Mouse (Mus musculus) neural tube, embryonic 15.5 days (tissue): Measurements from ENCODE around the gene Eya4. TPM values are rescaled to one million over a fixed set of nuclear protein-coding genes. Genes with fewer than 3 reads are reported as not detected.

Experiments used
- ATAC-seq: fragments of 200-750 bp; cut with Nextera tagmentation; 2 replicates; pipeline ENCODE4 v1.8.0; 2017; ENCODE audit warnings: mild to moderate bottlenecking, moderate TSS enrichment, moderate library complexity; ENCODE audit not compliant: low FRiP score
- H3K27ac ChIP-seq: fragments of 300-500 bp; sonication (generic); replicated peaks from 2 replicates; pipeline ENCODE4 v1.5.1; 2015; ENCODE audit warnings: mild to moderate bottlenecking, inconsistent platforms
- H3K27me3 ChIP-seq: fragments of 300-500 bp; sonication (generic); replicated peaks from 2 replicates; pipeline ENCODE4 v1.6.1; 2015; ENCODE audit warnings: inconsistent platforms
- H3K36me3 ChIP-seq: fragments of 300-500 bp; sonication (generic); 2 replicates; pipeline ENCODE4 v1.6.1; 2015; ENCODE audit warnings: inconsistent platforms
- H3K4me1 ChIP-seq: fragments of 300-500 bp; sonication (generic); 2 replicates; pipeline ENCODE4 v1.6.1; 2015; ENCODE audit warnings: inconsistent platforms
- H3K4me2 ChIP-seq: fragments of 300-500 bp; sonication (generic); 2 replicates; pipeline ENCODE4 v1.6.1; 2015; ENCODE audit warnings: inconsistent platforms, mild to moderate bottlenecking, moderate library complexity
- H3K4me3 ChIP-seq: fragments of 300-500 bp; sonication (generic); replicated peaks from 2 replicates; pipeline ENCODE4 v1.5.1; 2015; ENCODE audit warnings: mild to moderate bottlenecking, inconsistent platforms
- H3K9ac ChIP-seq: fragments of 300-500 bp; sonication (generic); replicated peaks from 2 replicates; pipeline ENCODE4 v1.6.1; 2015; ENCODE audit warnings: mild to moderate bottlenecking, inconsistent platforms
- H3K9me3 ChIP-seq: fragments of 300-500 bp; sonication (generic); replicated peaks from 2 replicates; pipeline ENCODE4 v1.6.1; 2016; ENCODE audit warnings: inconsistent platforms
- WGBS: fragments of 180-500 bp; shearing (Covaris S2); methylation state at CpG from one replicate; pipeline ENCODE4 v1.1.7; 2015; ENCODE audit warnings: mixed read lengths; 5-methylcytosine and 5-hydroxymethylcytosine counted together
- polyA plus RNA-seq: library from polyadenylated mRNA; unstranded; fragments of >200 nt; fragmentation: Nextera tagmentation; extraction: Ambion mirVana; gene quantifications from 2 replicates; pipeline ENCODE4 v1.2.1, GENCODE M21; 2015

Eya4 gene
- polyA plus RNA-seq, 1 experiment from 2014 or later = 0.77 TPM

DNA sequence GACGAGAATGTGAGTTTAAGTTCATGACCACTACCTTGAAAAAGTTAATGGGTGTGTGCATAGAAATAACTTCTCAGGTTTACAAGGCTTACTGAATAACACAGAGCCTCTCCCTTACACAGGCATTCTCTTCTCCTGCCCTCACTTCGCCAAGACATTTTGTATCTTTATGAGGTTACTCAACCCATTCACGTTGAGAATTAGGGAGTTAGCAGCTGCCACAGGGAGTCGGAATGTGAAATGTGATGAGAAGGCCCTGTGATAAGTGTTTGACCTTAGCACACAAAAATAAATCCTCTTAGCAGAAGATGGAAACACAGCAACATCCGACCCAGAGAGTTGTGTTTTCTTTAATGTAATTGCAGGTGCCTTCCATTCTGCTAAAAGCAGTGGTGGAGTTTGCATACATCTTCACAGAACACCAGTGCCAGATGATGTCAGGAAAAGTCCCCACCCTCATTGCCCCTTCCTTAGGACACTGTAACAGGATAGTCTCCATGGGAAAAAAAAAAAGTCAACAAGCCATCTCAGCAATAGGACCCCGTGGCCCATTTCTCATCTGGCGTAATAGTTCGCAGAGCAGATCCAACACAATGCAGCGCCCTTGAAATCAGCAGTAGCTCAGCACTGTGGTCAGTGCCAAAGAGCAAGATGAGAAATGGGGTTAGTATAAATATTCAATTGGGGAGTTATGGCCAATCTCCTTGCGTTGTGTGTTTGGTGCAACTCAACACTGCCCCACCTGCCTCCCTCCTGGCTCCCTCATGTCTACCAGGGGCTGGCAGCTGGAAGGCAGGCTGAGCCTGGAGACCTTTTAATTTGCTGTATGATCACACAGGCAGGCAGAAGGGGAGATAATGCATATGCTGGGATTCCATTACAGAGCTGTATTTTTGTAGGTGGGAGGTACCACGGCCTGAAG lies 168.8 kb downstream of the Eya4 start:
- H3K9me3 ChIP-seq = no peaks in the 10 kb centered on the region
- no peak overlapping the region for H3K27ac ChIP-seq
- no peak overlapping the region for H3K9ac ChIP-seq
- no peak overlapping the region for H3K4me3 ChIP-seq
- no peak for ATAC-seq
- 79% methylated on average over 11 of the region's 11 CpGs for WGBS
- H3K36me3 ChIP-seq = no peaks in the 10 kb centered on the region
- H3K4me1 ChIP-seq = no peaks in the 10 kb centered on the region
- H3K27me3 ChIP-seq = no peaks in the 10 kb centered on the region
- no peak overlapping the region for H3K4me2 ChIP-seq

DNA sequence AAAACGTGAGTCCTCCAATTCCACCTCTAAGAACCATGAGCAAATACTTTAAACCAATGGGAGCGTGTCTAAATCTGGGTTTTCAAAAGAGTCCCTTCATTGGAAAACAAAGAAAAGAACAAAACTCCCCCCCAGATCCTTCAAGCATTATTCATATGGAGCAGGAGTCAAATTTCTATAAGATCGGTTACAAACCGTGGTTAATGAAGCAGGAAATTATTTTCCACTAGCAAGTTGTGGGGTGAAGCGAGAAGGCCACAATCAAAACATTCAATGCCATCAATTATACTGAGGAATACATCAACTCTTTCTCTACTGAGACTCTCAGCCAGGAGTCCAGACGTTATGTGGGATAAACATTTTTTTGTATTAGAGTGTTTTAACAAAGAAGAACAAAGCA lies 171.3 kb downstream of the Eya4 start:
- Histone ChIP-seq H3K27me3 (no peaks in the 10 kb centered on the region), H3K9ac (no peak overlapping the region), H3K9me3 (no peaks in the 10 kb centered on the region), H3K36me3 (no peaks in the 10 kb centered on the region), H3K4me1 (no peaks in the 10 kb centered on the region), H3K4me3 (no peak overlapping the region), H3K27ac (no peak overlapping the region), H3K4me2 (no peak overlapping the region)
- WGBS = 16% methylated on average over 6 of the region's 6 CpGs
- no peak for ATAC-seq

DNA sequence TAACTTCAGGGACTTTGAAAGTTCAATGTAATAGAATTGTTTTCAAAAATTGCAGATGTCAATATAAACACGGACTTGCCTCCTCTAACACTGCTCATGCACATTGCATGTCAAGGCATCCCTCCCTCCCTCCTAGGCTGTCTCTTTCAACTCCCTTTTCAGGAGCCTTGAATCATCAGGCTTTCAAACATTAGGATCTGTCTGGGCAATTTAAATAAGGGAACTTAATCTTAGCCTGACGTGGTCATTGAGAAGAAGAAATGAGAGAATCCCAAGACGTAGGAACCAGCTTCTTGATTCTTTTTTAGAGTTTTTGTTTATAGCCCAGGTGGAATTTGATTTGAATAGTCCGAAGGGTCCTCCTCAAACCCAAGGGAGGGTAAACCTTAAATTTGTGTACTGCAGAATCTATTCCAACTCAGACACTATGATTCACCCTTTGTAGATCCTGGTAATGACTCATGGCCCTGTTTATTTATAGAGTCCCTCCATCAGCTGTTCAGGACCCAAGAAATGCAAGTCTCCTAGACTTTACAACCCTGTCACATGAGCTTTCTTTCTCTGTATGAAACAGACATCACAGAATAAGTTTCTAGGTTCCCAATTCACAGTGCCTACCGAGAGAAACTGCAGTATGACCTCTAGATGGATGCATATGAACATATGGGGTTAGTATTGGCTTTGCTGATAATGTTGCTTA lies 173.1 kb downstream of the Eya4 start:
- Histone ChIP-seq H3K9ac (no peak overlapping the region), H3K4me3 (no peak overlapping the region), H3K36me3 (no peaks in the 10 kb centered on the region), H3K4me2 (no peak overlapping the region), H3K4me1 (no peaks in the 10 kb centered on the region), H3K9me3 (no peaks in the 10 kb centered on the region), H3K27ac (no peak overlapping the region), H3K27me3 (no peaks in the 10 kb centered on the region)
- 71% methylated on average over 5 of the region's 5 CpGs for WGBS
- no peak for ATAC-seq

DNA sequence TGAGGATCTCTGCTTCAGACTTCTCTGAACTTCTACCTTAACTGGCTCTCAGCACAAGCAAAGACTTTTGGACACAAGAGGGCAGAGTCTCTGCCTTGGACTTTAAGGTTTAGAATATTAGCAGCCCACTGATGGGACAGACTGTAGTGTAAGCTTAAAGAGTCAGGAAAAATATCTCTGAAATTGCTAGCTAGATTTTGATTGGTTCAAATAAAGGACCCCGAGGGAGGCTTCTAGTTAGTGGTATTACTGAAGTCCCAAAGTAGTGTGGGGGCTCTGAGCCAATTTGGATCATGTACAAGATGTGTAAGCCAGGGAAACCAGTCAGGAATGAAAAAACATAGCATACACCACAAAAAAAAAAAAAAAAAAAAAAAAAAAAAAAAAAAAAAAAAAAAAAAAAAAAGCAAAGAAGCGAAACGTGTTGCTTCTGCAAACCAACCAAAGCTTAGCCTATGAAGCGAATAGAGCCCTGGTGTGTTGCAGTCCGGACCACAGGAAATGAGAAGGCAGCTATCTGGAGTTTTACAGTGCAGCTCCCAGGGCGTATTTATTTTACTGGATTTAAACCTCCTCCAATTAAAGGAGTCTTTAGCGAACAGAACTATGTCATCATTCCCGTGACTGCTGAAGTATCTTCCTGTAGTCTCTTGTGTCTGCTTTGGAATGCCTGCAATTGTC lies 173.8 kb downstream of the Eya4 start:
- Histone ChIP-seq H3K27ac (no peak overlapping the region), H3K36me3 (no peaks in the 10 kb centered on the region), H3K9me3 (no peaks in the 10 kb centered on the region), H3K4me2 (no peak overlapping the region), H3K27me3 (no peaks in the 10 kb centered on the region), H3K4me1 (no peaks in the 10 kb centered on the region), H3K4me3 (no peak overlapping the region), H3K9ac (no peak overlapping the region)
- ATAC-seq = no peak
- 75% methylated on average over 8 of the region's 8 CpGs for WGBS

DNA sequence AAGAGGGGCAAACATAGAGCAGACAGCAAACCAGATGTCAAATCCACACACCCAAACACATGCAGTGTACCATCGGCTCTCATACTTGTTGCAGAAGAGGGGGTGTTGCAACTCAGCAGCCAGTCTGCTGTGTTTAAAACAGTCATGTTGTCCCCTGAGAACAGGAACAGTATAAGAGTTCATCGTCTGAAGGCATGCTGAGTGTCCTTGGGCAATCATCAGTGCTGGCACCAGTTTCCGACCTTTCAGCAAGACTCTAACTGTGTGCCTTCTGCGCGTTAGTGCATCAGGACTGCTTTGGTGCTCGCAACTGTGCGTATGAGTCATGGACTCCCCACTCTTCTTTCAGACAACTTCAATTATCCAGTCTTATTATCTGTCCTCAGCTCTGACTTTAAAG lies 179.0 kb downstream of the Eya4 start:
- 78% methylated on average over 7 of the region's 7 CpGs for WGBS
- H3K27me3 ChIP-seq = no peaks in the 10 kb centered on the region
- H3K4me2 ChIP-seq = no peak overlapping the region
- H3K9me3 ChIP-seq = no peaks in the 10 kb centered on the region
- H3K4me3 ChIP-seq = no peak overlapping the region
- no peaks in the 10 kb centered on the region for H3K36me3 ChIP-seq
- no peak overlapping the region for H3K9ac ChIP-seq
- no peak for ATAC-seq
- H3K27ac ChIP-seq = no peak overlapping the region
- no peaks in the 10 kb centered on the region for H3K4me1 ChIP-seq

DNA sequence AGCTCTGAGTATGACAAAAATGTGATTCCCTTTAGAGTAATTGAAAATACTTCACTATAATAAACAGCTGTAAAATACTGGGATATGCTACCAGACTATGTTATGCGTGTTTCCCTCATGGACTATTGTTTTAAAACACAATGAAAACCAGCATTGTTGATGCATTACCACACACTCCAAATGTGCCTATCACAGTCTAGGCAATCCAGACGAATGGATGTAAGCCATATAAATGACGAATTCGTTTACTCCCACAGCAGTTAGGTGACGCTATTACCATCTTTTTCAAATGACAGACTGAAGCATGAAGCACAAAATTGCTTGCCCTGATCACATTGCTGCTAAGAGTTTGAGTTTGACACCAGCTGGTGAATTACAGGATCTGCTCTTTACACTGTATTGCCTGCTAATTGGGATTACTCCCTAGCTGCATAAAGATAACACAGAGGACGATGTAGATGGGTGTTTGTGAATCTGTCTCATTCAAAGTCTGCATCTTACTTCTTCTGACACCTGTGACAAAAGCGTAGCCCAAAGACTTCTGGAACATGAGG lies 185.4 kb downstream of the Eya4 start:
- ATAC-seq = peak; percentile 61; the same call in 1 of the 2 replicates
- no peaks in the 10 kb centered on the region for H3K9me3 ChIP-seq
- no peak overlapping the region for H3K9ac ChIP-seq
- 39% methylated on average over 7 of the region's 7 CpGs for WGBS
- no peak overlapping the region for H3K27ac ChIP-seq
- H3K36me3 ChIP-seq = no peaks in the 10 kb centered on the region
- H3K4me2 ChIP-seq = no peak overlapping the region
- no peaks in the 10 kb centered on the region for H3K4me1 ChIP-seq
- no peaks in the 10 kb centered on the region for H3K27me3 ChIP-seq
- no peak overlapping the region for H3K4me3 ChIP-seq

DNA sequence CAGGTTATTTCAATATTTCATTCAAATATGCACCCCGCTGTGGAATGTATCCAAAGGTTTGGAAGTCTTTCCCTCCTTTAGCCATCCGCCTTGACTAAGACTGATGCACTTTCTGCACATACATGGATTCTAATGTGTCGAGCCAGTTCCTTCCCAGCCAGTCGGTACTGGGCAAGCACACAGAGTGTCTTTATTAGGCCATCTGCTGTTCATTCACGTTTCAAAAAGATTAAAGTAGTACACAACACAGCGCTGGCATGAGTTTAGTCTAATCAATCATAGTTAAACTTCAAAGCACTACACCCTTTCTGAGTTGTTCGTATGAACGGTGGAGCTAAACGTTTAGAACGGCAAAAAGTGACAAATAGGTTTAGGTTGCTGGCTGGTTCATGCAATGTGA lies 190.7 kb downstream of the Eya4 start:
- Histone ChIP-seq H3K4me2 (no peak overlapping the region), H3K27me3 (no peaks in the 10 kb centered on the region), H3K9ac (no peak overlapping the region), H3K4me1 (no peaks in the 10 kb centered on the region), H3K27ac (no peak overlapping the region), H3K4me3 (no peak overlapping the region), H3K36me3 (no peaks in the 10 kb centered on the region), H3K9me3 (no peaks in the 10 kb centered on the region)
- WGBS = 70% methylated on average over 10 of the region's 10 CpGs
- no peak for ATAC-seq

DNA sequence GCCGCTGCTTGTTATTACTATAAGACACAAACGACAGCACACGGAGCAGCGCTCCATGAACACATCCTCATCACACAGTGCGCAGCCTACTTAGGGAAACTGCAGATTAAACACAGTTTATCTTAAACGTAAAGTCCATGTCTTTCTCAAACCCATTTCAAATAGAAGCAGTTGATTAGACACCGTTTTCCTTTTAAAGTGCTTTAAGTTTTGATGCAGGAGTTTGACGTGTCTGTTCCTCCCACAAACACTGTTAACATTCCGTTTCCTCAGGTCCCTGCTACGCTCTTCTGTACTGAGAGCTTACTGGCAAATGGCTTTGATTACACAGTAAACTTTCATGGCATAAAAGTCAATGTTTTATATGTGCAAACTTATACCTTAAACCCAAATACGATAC lies 191.4 kb downstream of the Eya4 start:
- no peaks in the 10 kb centered on the region for H3K27me3 ChIP-seq
- H3K4me3 ChIP-seq = no peak overlapping the region
- H3K27ac ChIP-seq = no peak overlapping the region
- H3K9ac ChIP-seq = no peak overlapping the region
- no peak overlapping the region for H3K4me2 ChIP-seq
- no peaks in the 10 kb centered on the region for H3K4me1 ChIP-seq
- H3K36me3 ChIP-seq = no peaks in the 10 kb centered on the region
- ATAC-seq = no peak
- WGBS = 89% methylated on average over 11 of the region's 11 CpGs
- no peaks in the 10 kb centered on the region for H3K9me3 ChIP-seq

DNA sequence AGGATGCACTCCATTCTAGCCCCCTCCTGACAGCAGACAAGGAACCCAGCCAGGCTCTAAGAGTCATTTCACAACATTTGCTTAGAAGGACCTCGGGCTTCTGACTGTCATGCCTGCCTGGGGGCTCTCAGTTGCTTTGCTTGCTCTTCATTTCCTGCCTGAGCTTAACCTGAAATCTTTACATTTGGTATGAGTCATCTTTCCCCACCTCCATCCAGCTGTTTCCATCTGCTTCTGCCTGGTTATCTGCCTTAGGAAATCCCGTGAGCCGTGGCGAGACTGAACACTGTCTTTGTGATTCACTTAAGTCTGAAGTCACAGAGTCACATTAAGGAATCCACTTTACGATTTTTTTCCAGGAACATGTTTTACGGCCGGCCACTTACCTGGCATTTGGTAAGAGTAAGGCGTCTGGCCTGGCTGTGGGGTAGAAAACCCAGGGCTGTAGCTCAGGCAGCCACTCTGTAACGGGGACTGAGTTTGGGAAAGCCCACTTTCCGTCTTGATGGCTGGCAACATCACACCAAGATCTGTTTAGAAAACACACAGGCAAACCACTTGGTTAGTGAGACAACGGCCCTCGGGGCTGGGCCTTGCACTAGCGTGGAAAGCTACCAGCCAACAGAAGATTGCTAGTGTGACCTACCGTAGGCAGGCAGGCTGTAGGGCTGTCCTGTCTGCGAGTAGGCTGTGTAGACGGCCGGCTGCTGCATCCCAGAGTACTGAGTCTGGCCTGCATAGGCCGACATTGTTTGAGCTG lies 193.5 kb downstream of the Eya4 start:
- Histone ChIP-seq H3K4me3 (no peak overlapping the region), H3K36me3 (no peaks in the 10 kb centered on the region), H3K4me1 (no peaks in the 10 kb centered on the region), H3K9me3 (no peaks in the 10 kb centered on the region), H3K27me3 (no peaks in the 10 kb centered on the region), H3K9ac (no peak overlapping the region), H3K27ac (no peak overlapping the region), H3K4me2 (no peak overlapping the region)
- 79% methylated on average over 18 of the region's 18 CpGs for WGBS
- ATAC-seq = no peak

DNA sequence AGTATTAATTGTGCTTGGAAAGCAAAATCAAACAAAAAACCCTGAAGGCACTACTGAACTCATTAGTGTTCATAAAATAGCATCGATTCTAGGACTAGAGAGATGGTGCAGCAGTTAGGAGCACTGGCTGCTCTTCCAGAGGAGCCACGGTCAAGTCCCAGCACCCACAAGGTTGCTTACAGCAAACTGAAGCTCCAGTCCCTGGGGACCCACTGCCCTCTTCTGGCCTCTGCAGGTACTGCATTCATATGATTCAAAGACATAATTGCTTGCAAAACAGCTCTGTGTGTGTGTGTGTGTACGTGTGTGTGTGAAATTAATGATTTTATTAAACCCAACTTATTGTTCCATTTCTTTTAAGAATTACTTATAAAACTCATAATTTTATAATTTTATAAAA lies 200.2 kb downstream of the Eya4 start:
- ATAC-seq = no peak
- Histone ChIP-seq H3K4me1 (no peaks in the 10 kb centered on the region), H3K4me3 (no peak overlapping the region), H3K9me3 (no peaks in the 10 kb centered on the region), H3K27ac (no peak overlapping the region), H3K27me3 (no peaks in the 10 kb centered on the region), H3K9ac (no peak overlapping the region), H3K36me3 (no peaks in the 10 kb centered on the region), H3K4me2 (no peak overlapping the region)
- 91% methylated on average over 3 of the region's 3 CpGs for WGBS

DNA sequence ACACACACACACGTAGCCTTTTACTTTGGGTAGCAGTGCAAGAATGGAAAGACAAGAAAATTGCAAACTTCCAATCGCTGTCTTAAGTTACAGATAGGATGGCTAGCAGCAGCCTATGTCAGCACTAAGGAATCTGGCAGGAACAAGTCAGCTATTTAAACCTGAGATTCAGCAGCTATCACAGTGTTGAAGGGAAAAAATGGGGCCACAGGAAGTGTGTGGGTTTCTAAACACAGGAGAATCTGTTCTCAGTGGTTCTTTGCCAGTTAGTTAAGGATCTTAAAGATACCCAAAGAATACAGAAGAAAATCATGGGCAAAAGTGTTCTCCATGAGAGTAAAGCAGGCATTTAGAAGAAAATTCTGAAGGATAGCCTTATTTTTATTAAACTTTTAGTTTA lies 206.0 kb downstream of the Eya4 start:
- Histone ChIP-seq H3K36me3 (no peaks in the 10 kb centered on the region), H3K4me1 (no peaks in the 10 kb centered on the region), H3K27ac (no peak overlapping the region), H3K9me3 (no peaks in the 10 kb centered on the region), H3K27me3 (no peaks in the 10 kb centered on the region), H3K4me2 (no peak overlapping the region), H3K9ac (no peak overlapping the region), H3K4me3 (no peak overlapping the region)
- WGBS = 88% methylated on average over 2 of the region's 2 CpGs
- no peak for ATAC-seq
